Mouse (Mus musculus) brain, embryonic 14.5 days (tissue): ENCODE results near the gene Camk2d.

Experiments
- CTCF ChIP-seq: fragments of 200-500 bp; IDR thresholded peaks from 2 replicates; pipeline ENCODE4 v1.5.1; 2012; ENCODE audit warnings: inconsistent platforms, mild to moderate bottlenecking, moderate library complexity, borderline replicate concordance; ENCODE audit not compliant: insufficient read depth, insufficient read length; ENCODE audit errors: extremely low read depth
- POLR2A ChIP-seq: fragments of 200-500 bp; IDR thresholded peaks from 2 replicates; pipeline ENCODE4 v1.6.1; 2012; ENCODE audit warnings: mild to moderate bottlenecking, inconsistent platforms, borderline replicate concordance; ENCODE audit not compliant: poor library complexity, insufficient read depth, insufficient read length, severe bottlenecking; ENCODE audit errors: extremely low read depth

- TF ChIP-seq CTCF (no peak), POLR2A (no peak)
These were observed 215.5 kb downstream of the Camk2d start for GRCm38 (mm10) chr3:126811646-126812045.
